Mouse (Mus musculus): ENCODE data around the gene Elf2.

Gene Elf2

GRCm38 (mm10) chr3:51278433-51278832, 62.0 kb downstream of the Elf2 start:
- no peak for DNase-seq (ENCODE audit: low spot score in 2 of 2)

GRCm38 (mm10) chr3:51277201-51278150, 63.0 kb downstream of the Elf2 start:
- DNase-seq (ENCODE audit: low spot score in 2 of 2) = peak; percentile 75 to 85

GRCm38 (mm10) chr3:51276421-51277111, 63.9 kb downstream of the Elf2 start:
- DNase-seq (ENCODE audit: low spot score in 2 of 2) = peak in 1 of 2 experiments; percentile 61

GRCm38 (mm10) chr3:51275956-51276398, 64.5 kb downstream of the Elf2 start:
- peak; percentile 99 for DNase-seq (ENCODE audit: low spot score in 2 of 2)

- DNase-seq (ENCODE audit: low spot score in 2 of 2) = peak; percentile 8 to 14
These were observed 70.2 kb downstream of the Elf2 start for GRCm38 (mm10) chr3:51270069-51270817.

- no peak for DNase-seq (ENCODE audit: low spot score in 2 of 2)
These were observed 72.0 kb downstream of the Elf2 start for GRCm38 (mm10) chr3:51268434-51268833.

- DNase-seq (ENCODE audit: low spot score in 2 of 2) = no peak
These were observed 77.5 kb downstream of the Elf2 start for GRCm38 (mm10) chr3:51262942-51263341.

GRCm38 (mm10) chr3:51258070-51258469, 82.4 kb downstream of the Elf2 start:
- no peak for DNase-seq (ENCODE audit: low spot score in 2 of 2)

GRCm38 (mm10) chr3:51256450-51256849, 84.0 kb downstream of the Elf2 start:
- DNase-seq (ENCODE audit: low spot score in 2 of 2) = no peak

GRCm38 (mm10) chr3:51254784-51255183, 85.7 kb downstream of the Elf2 start:
- no peak for DNase-seq (ENCODE audit: low spot score in 2 of 2)

GRCm38 (mm10) chr3:51252689-51253402, 87.6 kb downstream of the Elf2 start:
- DNase-seq (ENCODE audit: low spot score in 2 of 2) = no peak

GRCm38 (mm10) chr3:51252223-51252622, 88.2 kb downstream of the Elf2 start:
- DNase-seq (ENCODE audit: low spot score in 2 of 2) = no peak

- DNase-seq (ENCODE audit: low spot score in 2 of 2) = no peak
These were observed 89.4 kb downstream of the Elf2 start for GRCm38 (mm10) chr3:51251057-51251456.

GRCm38 (mm10) chr3:51249866-51250265, 90.6 kb downstream of the Elf2 start:
- DNase-seq (ENCODE audit: low spot score in 2 of 2) = no peak

GRCm38 (mm10) chr3:51249460-51249859, 91.0 kb downstream of the Elf2 start:
- no peak for DNase-seq (ENCODE audit: low spot score in 2 of 2)

- DNase-seq (ENCODE audit: low spot score in 2 of 2) = no peak
These were observed 91.9 kb downstream of the Elf2 start for GRCm38 (mm10) chr3:51248600-51248999.

GRCm38 (mm10) chr3:51247704-51248103, 92.8 kb downstream of the Elf2 start:
- no peak for DNase-seq (ENCODE audit: low spot score in 2 of 2)

- no peak for DNase-seq (ENCODE audit: low spot score in 2 of 2)
These were observed 100.9 kb downstream of the Elf2 start for GRCm38 (mm10) chr3:51239541-51239940.

GRCm38 (mm10) chr3:51238515-51238914, 101.9 kb downstream of the Elf2 start:
- no peak for DNase-seq (ENCODE audit: low spot score in 2 of 2)

GRCm38 (mm10) chr3:51234752-51235055, 105.8 kb downstream of the Elf2 start:
- DNase-seq (ENCODE audit: low spot score in 2 of 2) = no peak

GRCm38 (mm10) chr3:51233918-51234751, 106.3 kb downstream of the Elf2 start:
- DNase-seq (ENCODE audit: low spot score in 2 of 2) = peak; percentile 62 to 78
